Mouse (Mus musculus) erythroblast, embryonic 14.5 days (primary cell): ENCODE data around the gene Ccdc39.

Experiments used
- GATA1 ChIP-seq: IDR thresholded peaks from 2 replicates; pipeline ENCODE4 v1.6.1; 2012; ENCODE audit warnings: low read length, inconsistent platforms, mixed read lengths
- TAL1 ChIP-seq: IDR thresholded peaks from 3 replicates; pipeline ENCODE4 v1.6.1; 2012; ENCODE audit warnings: low read length, inconsistent platforms, mixed read lengths

- TF ChIP-seq TAL1 (no peak), GATA1 (no peak)
Measured at GRCm38 (mm10) chr3:33838877-33839276, 5.2 kb downstream of the Ccdc39 start.
